Mouse (Mus musculus): ENCODE data around the gene Tenm2. TPM values are rescaled to one million over a fixed set of nuclear protein-coding genes. Genes with fewer than 3 reads are reported as not detected.

The Tenm2 gene
- total RNA-seq, 2 experiments from 2014 or later = 71.1 to 107 TPM

GRCm38 (mm10) chr11:36137276-36137675 lies 1098.5 kb downstream of the Tenm2 start:
- intact Hi-C loops (cut with DNase I) = no loop called here
- DNase-seq (ENCODE audit: low spot score in 2 of 2) = no peak

DNA sequence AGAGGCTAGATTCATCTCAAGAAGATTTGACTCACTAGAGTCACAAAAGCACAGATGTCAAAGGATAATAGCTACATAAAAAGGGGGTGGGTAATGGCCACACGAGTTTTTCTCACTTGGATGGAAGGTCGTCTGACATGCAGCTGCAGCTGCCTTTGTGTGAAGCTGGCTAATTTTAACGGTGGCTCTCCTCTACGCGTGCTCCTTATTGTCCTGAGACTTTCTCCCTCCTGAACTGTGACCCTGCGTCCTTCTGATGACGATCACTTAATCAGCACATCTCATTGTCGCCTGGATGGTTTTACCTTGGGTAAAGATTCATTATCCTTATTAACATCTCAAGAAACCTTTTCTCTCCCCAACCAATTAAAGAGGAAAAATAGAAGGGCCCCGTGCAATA lies 1101.1 kb downstream of the Tenm2 start:
- intact Hi-C loops (cut with DNase I) = no loop called here
- no peak for DNase-seq (ENCODE audit: low spot score in 2 of 2)

- intact Hi-C loops (cut with DNase I) = no loop called here
- DNase-seq (ENCODE audit: low spot score in 2 of 2) = no peak
These were observed 1112.5 kb downstream of the Tenm2 start for GRCm38 (mm10) chr11:36123275-36123674.

DNA sequence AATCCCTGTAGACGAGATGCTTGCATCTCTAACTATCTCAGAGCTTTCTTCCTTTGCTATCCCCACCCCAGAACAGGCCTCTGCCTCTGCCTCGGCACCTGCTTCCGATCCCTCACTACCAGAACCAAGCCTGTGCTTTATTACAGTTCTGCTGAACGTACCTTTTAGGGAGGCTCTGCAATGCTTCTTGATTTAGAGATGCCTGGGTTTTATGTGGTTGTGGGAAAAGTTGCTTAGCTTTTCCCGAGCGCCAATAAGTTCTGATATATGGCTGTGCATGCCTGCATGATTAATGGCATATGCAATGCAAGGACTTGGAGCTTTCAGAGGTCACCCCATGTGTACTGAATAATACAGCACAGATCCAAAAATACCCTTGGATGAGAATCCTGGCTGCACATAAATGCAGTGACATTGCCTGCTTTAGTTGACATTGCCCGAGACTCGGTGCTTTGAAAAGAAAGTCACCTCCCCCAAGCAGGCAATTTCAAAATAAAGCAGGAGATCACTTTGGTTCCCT lies 1114.3 kb downstream of the Tenm2 start:
- no peak for DNase-seq (ENCODE audit: low spot score in 2 of 2)
- intact Hi-C loops (cut with DNase I) = no loop called here

- peak in 1 of 2 experiments; percentile 33 for DNase-seq (ENCODE audit: low spot score in 2 of 2)
- intact Hi-C loops (cut with DNase I) = no loop called here
These were observed 1115.0 kb downstream of the Tenm2 start for GRCm38 (mm10) chr11:36120591-36121409.

- DNase-seq (ENCODE audit: low spot score in 2 of 2) = peak in 1 of 2 experiments; percentile 19
- intact Hi-C loops (cut with DNase I) = no loop called here
These were observed 1122.4 kb downstream of the Tenm2 start for GRCm38 (mm10) chr11:36113326-36113725.

DNA sequence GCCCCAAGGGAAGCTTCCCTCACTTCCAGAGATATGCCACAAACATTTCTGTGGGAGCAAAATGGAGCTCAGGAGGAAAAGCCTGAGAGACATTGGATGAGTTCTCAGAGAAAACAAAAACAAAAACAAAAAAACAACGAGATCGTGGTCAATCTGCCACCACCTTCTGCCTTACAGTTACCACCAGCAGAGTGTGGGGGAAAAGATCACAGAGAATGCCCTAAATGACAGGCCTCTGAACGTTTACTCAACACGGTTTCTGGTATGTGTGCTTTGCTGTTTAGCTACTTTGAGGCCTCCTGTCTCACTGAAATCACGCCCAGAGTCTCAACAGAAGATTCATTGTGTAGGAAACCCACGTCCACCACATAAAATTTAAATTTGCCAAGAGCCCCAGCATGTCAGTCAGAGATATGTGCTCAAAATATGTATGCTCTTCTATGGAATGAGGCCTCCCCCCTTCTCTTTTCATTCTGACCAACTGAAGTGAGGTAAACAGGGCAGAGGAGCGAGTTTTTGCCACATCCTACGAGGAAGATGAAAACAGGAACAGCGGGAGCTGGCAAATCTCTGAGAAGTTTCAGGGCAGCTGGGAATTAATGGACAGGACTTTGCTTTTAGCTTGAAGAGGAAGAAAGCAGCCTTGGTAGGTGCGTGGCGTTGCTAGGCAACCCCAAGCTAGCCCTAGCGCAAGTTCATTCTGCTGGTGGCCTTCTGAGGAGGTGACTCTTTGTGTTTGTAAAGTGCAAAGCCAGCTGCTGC lies 1126.6 kb downstream of the Tenm2 start:
- peak; percentile 26 to 43 for DNase-seq (ENCODE audit: low spot score in 2 of 2)
- intact Hi-C loops (cut with DNase I) = no loop called here

- DNase-seq (ENCODE audit: low spot score in 2 of 2) = no peak
- intact Hi-C loops (cut with DNase I) = no loop called here
These were observed 1127.9 kb downstream of the Tenm2 start for GRCm38 (mm10) chr11:36107840-36108239.

DNA sequence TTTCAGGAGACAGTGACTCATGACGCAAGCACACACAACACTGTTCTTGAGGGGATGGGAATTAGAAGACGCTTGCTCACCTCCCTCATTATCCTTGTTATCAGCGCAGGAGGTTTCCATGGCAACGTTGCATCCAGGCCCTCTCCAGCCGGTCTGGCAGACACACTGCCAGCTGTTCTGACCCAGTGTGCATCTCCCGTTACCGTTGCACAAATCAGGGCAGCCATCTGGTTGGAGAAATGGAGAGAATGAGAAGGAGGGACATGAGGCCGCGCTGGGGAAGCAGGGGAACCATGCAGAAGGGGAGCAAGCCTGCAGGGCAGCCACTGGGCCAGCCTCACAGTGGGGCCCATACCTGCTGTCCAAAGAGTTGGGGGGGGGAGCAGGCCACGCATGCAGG lies 1129.1 kb downstream of the Tenm2 start:
- peak in 1 of 2 experiments; percentile 35 for DNase-seq (ENCODE audit: low spot score in 2 of 2)
- intact Hi-C loops (cut with DNase I) = no loop called here

DNA sequence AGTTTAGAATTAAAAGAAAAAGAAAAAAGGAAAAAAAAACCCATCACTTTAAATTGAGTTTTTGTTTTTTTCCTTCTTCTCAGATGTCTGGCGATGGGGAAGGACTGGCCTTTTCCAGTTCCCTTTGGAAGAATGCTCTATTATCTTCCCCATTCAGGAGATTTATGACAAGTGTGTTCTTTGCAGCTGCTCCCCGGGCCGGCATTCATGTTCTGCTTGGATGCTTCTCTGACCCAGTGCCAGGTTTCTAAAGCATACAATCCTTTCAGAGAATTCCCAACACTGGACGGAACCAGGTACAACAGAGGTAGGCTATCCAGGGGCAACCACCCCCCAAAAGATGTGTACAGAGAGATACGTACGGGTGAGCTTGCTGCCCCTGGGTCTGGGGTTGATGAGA lies 1132.2 kb downstream of the Tenm2 start:
- intact Hi-C loops (cut with DNase I) = no loop called here
- DNase-seq (ENCODE audit: low spot score in 2 of 2) = no peak

GRCm38 (mm10) chr11:36096219-36096618 lies 1139.5 kb downstream of the Tenm2 start:
- intact Hi-C loops (cut with DNase I) = no loop called here
- DNase-seq (ENCODE audit: low spot score in 2 of 2) = peak; percentile 50 to 58

- DNase-seq (ENCODE audit: low spot score in 2 of 2) = no peak
- intact Hi-C loops (cut with DNase I) = no loop called here
These were observed 1145.6 kb downstream of the Tenm2 start for GRCm38 (mm10) chr11:36090210-36090609.

GRCm38 (mm10) chr11:36081399-36082053 lies 1154.2 kb downstream of the Tenm2 start:
- intact Hi-C loops (cut with DNase I) = no loop called here
- no peak for DNase-seq (ENCODE audit: low spot score in 2 of 2)

GRCm38 (mm10) chr11:36080766-36081165 lies 1155.0 kb downstream of the Tenm2 start:
- DNase-seq (ENCODE audit: low spot score in 2 of 2) = no peak
- intact Hi-C loops (cut with DNase I) = no loop called here

GRCm38 (mm10) chr11:36078391-36078790 lies 1157.4 kb downstream of the Tenm2 start:
- intact Hi-C loops (cut with DNase I) = no loop called here
- no peak for DNase-seq (ENCODE audit: low spot score in 2 of 2)

DNA sequence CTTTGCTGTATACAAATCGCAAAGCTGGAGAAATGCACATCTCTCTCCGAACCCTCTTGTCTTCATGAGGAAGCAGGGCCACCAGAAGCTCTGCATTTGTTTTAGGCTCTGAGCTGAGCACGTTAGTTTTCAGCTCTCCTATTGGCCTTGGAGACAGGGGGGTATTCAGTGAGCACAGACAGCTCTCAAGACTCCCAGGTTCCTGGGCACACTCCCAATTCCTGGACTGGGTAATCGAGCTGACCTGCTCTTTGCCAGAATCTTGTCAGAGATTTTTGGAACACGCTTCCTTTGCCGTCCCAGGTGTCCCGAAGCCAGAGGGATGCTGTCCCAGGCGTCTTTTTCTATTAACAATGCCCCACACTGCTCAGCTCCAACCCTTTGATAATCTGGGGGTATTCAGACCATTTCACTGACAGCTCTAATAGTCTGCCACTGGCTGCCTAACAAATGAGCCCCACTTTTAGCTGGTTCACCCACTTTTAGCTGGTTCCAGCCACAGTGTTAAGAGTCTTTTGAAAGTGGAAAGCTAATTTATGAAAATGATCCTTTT lies 1161.7 kb downstream of the Tenm2 start:
- peak in 1 of 2 experiments; percentile 28 for DNase-seq (ENCODE audit: low spot score in 2 of 2)

GRCm38 (mm10) chr11:36073074-36073818 lies 1162.5 kb downstream of the Tenm2 start:
- peak; percentile 52 to 78 for DNase-seq (ENCODE audit: low spot score in 2 of 2)
- intact Hi-C loops (cut with DNase I) = no loop called here

More for the DNA sequence above, 1161.7 kb downstream of the Tenm2 start:
- intact Hi-C loops (cut with DNase I) = no loop called here

DNA sequence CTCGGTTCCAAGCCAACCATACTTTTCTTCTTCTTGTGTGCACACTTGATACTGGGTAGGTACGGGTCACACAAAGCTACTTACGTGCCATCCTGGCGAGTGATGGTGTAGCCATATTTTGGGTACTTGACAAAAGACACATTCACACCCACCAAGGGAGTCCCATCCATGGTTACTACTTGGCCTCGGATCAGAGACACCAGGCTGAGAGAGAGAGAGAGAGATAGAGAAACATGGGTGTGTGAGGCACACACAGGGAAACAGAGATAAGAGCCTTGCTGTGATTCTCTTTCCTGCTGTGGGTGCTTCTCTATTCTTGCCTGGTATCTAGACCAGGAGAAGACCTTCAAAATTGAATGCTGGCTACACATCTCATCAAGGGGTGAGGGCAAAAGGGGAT lies 1163.1 kb downstream of the Tenm2 start:
- DNase-seq (ENCODE audit: low spot score in 2 of 2) = no peak
- intact Hi-C loops (cut with DNase I) = no loop called here

DNA sequence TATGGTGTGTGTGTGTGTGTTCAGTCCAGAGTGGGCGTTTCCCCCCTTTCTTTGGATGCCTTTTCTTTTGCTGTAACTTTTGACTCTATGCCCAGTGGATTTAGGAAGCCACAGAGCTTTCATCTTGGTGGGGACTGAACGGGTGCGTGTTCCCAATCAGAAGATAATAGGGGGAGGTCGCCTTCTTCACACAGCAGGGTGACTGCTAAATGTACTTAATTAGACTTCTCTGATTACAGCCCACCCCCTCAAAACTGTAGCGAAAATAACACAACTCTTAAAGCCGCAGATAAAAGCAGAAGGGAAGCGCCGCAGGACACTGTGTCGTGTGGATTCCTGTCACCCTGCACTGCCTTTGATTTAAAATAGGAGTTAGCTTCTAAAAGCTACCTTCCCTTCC lies 1163.7 kb downstream of the Tenm2 start:
- DNase-seq (ENCODE audit: low spot score in 2 of 2) = no peak
- intact Hi-C loops (cut with DNase I) = no loop called here
